8 mouse cellular contexts compared by ENCODE assay signal in the genomic region with DNA sequence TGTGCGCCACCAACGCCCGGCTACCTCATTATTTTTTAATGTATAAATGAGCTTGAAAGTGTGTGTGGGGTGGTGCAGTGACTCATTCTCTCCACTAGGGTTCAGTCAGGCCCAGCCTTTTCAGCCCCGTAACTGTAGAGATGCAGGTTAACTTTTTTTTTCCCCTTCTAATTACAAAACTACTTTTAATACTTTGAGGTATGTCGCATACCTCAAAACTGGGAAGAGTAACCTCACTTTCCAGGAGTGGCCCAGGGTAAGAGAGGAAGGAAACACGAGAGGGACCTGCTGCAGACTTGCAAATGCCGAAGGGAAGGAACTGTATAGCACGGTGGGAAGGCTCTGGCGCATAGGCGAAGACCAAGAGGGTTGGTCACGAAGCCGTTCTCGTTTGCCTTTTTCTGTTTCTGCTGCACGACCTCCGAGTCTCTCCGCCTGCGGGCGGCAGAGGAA. TPM values are rescaled to one million over a fixed set of nuclear protein-coding genes. Genes with fewer than 3 reads are reported as not detected.
DNase-seq lines count a peak whose midpoint lies in the region; ATAC-seq lines count a peak whose summit lies in the region.

No protein-coding gene starts in this region.

- WGBS in embryonic facial prominence, embryonic 11.5 days = 3% methylated on average over 18 of the region's 18 CpGs
- 2% methylated on average over 18 of the region's 18 CpGs for WGBS in heart, embryonic 13.5 days
- WGBS in kidney, embryonic 16.5 days = under 1% methylated on average over 18 of the region's 18 CpGs
- WGBS in liver, embryonic 16.5 days (ENCODE audit: insufficient replicate concordance) = 0% methylated on average over 18 of the region's 18 CpGs
- 1% methylated on average over 18 of the region's 18 CpGs for WGBS in stomach, embryonic 15.5 days

- peak overlapping the region; percentile 36 for H3K4me2 ChIP-seq in embryonic facial prominence, embryonic 11.5 days (ENCODE audit: low read depth, low read length)
- peak overlapping the region; percentile 92 for H3K4me2 ChIP-seq in heart, embryonic 13.5 days
- H3K4me2 ChIP-seq in kidney, embryonic 16.5 days (replicated peaks; ENCODE audit: low read depth, low read length) = peak overlapping the region; percentile 72
- peak overlapping the region; percentile 80 for H3K4me2 ChIP-seq in liver, embryonic 16.5 days (ENCODE audit: low read depth, low read length)
- H3K4me2 ChIP-seq in stomach, embryonic 15.5 days = peak overlapping the region; percentile 80

- H3K4me1 ChIP-seq in embryonic facial prominence, embryonic 11.5 days (ENCODE audit: control insufficient read depth, insufficient read depth, low read length) = peaks cover 2% of the 10 kb centered on the region; the same call in 1 of the 2 replicates
- H3K4me1 ChIP-seq in heart, embryonic 13.5 days = peaks cover 21% of the 10 kb centered on the region
- H3K4me1 ChIP-seq in kidney, embryonic 16.5 days (ENCODE audit: insufficient read depth, low read length) = peaks cover 21% of the 10 kb centered on the region
- peaks cover 22% of the 10 kb centered on the region for H3K4me1 ChIP-seq in liver, embryonic 16.5 days (ENCODE audit: control insufficient read depth, low read depth, low read length)
- H3K4me1 ChIP-seq in stomach, embryonic 15.5 days = peaks cover 15% of the 10 kb centered on the region

- no peaks in the 10 kb centered on the region for H3K27me3 ChIP-seq in embryonic facial prominence, embryonic 11.5 days (ENCODE audit: control insufficient read depth, insufficient read depth, low read length)
- peaks cover 15% of the 10 kb centered on the region for H3K27me3 ChIP-seq in heart, embryonic 13.5 days (replicated peaks)
- peaks cover 5% of the 10 kb centered on the region; the same call in 1 of the 2 replicates for H3K27me3 ChIP-seq in kidney, embryonic 16.5 days (ENCODE audit: insufficient read depth, low read length)
- H3K27me3 ChIP-seq in liver, embryonic 16.5 days (ENCODE audit: control insufficient read depth, insufficient read depth, low read depth, low read length) = no peaks in the 10 kb centered on the region
- no peaks in the 10 kb centered on the region for H3K27me3 ChIP-seq in stomach, embryonic 15.5 days (replicated peaks)

- no peak for ATAC-seq in embryonic facial prominence, embryonic 11.5 days (replicated peaks; ENCODE audit: insufficient number of reproducible peaks, low FRiP score, low TSS enrichment, low read depth)
- ATAC-seq in heart, embryonic 13.5 days (ENCODE audit: extremely low read depth, insufficient number of reproducible peaks, low FRiP score, low TSS enrichment) = peak; percentile 39; the same call in 1 of the 2 replicates
- peak; percentile 59 for ATAC-seq in kidney, embryonic 16.5 days (ENCODE audit: low FRiP score, low TSS enrichment)
- peak; percentile 41 for ATAC-seq in liver, embryonic 16.5 days (ENCODE audit: low read depth)
- ATAC-seq in stomach, embryonic 15.5 days (ENCODE audit: insufficient read depth, low FRiP score, low read depth) = no peak; the same call in 1 of the 2 replicates

- H3K9me3 ChIP-seq in embryonic facial prominence, embryonic 11.5 days (replicated peaks; ENCODE audit: control insufficient read depth, low read length) = no peaks in the 10 kb centered on the region
- H3K9me3 ChIP-seq in heart, embryonic 13.5 days = no peaks in the 10 kb centered on the region
- no peaks in the 10 kb centered on the region for H3K9me3 ChIP-seq in kidney, embryonic 16.5 days (ENCODE audit: low read length)
- no peaks in the 10 kb centered on the region for H3K9me3 ChIP-seq in liver, embryonic 16.5 days (replicated peaks; ENCODE audit: control insufficient read depth, low read length)
- H3K9me3 ChIP-seq in stomach, embryonic 15.5 days = no peaks in the 10 kb centered on the region

- peak overlapping the region; percentile 37; the same call in 1 of the 2 replicates for H3K9ac ChIP-seq in embryonic facial prominence, embryonic 11.5 days (replicated peaks; ENCODE audit: low read length)
- peak overlapping the region; percentile 65 for H3K9ac ChIP-seq in heart, embryonic 13.5 days
- H3K9ac ChIP-seq in kidney, embryonic 16.5 days (replicated peaks; ENCODE audit: low read length) = peak overlapping the region; percentile 70
- H3K9ac ChIP-seq in liver, embryonic 16.5 days (ENCODE audit: low read depth, low read length) = peak overlapping the region; percentile 57
- no peak overlapping the region for H3K9ac ChIP-seq in stomach, embryonic 15.5 days

- no peaks in the 10 kb centered on the region for H3K36me3 ChIP-seq in embryonic facial prominence, embryonic 11.5 days (replicated peaks; ENCODE audit: control insufficient read depth, insufficient read depth, low read depth, low read length)
- peaks cover 17% of the 10 kb centered on the region for H3K36me3 ChIP-seq in heart, embryonic 13.5 days
- H3K36me3 ChIP-seq in kidney, embryonic 16.5 days (ENCODE audit: insufficient read depth, low read length) = no peaks in the 10 kb centered on the region
- H3K36me3 ChIP-seq in liver, embryonic 16.5 days (ENCODE audit: control insufficient read depth, insufficient read depth) = no peaks in the 10 kb centered on the region
- H3K36me3 ChIP-seq in stomach, embryonic 15.5 days = 0 out of 2 replicates have a peak, but pooled peaks cover 2% of the 10 kb centered on the region

- H3K4me3 ChIP-seq in embryonic facial prominence, embryonic 11.5 days (ENCODE audit: low read depth, low read length) = peak overlapping the region; percentile 20
- peak overlapping the region; percentile 49 for H3K4me3 ChIP-seq in heart, embryonic 13.5 days
- peak overlapping the region; percentile 45 for H3K4me3 ChIP-seq in kidney, embryonic 16.5 days (ENCODE audit: low read length)
- H3K4me3 ChIP-seq in liver, embryonic 16.5 days (ENCODE audit: low read depth, low read length) = peak overlapping the region; percentile 55
- peak overlapping the region; percentile 37 for H3K4me3 ChIP-seq in stomach, embryonic 15.5 days (replicated peaks)

- peak; percentile 87 for DNase-seq in CD4-positive, CD25-positive, alpha-beta regulatory T cell, adult 2 months (ENCODE audit: low read depth, low spot score)
- DNase-seq in adrenal gland, postnatal 25 days = peak; percentile 35
- peak; percentile 76 for DNase-seq in embryonic facial prominence, embryonic 11.5 days (ENCODE audit: low spot score)
- DNase-seq in neural tube, embryonic 10.5 days (ENCODE audit: extremely low spot score, low spot score) = peak; percentile 62

- H3K27ac ChIP-seq in embryonic facial prominence, embryonic 11.5 days (replicated peaks; ENCODE audit: low read depth, low read length) = no peak overlapping the region
- peak overlapping the region; percentile 21; the same call in 1 of the 2 replicates for H3K27ac ChIP-seq in heart, embryonic 13.5 days (replicated peaks)
- peak overlapping the region; percentile 43; the same call in 1 of the 2 replicates for H3K27ac ChIP-seq in kidney, embryonic 16.5 days (ENCODE audit: low read length)
- no peak overlapping the region for H3K27ac ChIP-seq in liver, embryonic 16.5 days (ENCODE audit: low read length)
- no peak overlapping the region for H3K27ac ChIP-seq in stomach, embryonic 15.5 days

RNA-seq across cellular contexts. Expression of a gene that starts 1.3 kb away (rescaled TPM):
- total RNA-seq in adrenal gland, postnatal 25 days (2021) = 15.3 and 18.0 TPM in 2 replicates
- 30.7 and 33.7 TPM in 2 replicates for polyA plus RNA-seq in embryonic facial prominence, embryonic 11.5 days (2014; fragmentation: Nextera tagmentation; extraction: Ambion mirVana)
- polyA plus RNA-seq in heart, embryonic 13.5 days (2015; fragmentation: Nextera tagmentation; extraction: Ambion mirVana) = 40.7 and 40.8 TPM in 2 replicates
- polyA plus RNA-seq in kidney, embryonic 16.5 days (2015; fragmentation: Nextera tagmentation; extraction: Ambion mirVana) = 34.2 and 38.6 TPM in 2 replicates
- 28.0 and 30.8 TPM in 2 replicates for polyA plus RNA-seq in liver, embryonic 16.5 days (2015; fragmentation: Nextera tagmentation; extraction: Ambion mirVana)
- 31.1 and 34.6 TPM in 2 replicates for polyA plus RNA-seq in stomach, embryonic 15.5 days (2015; fragmentation: Nextera tagmentation; extraction: Ambion mirVana)

RNA-seq across cellular contexts. Expression of a gene that starts 12.7 kb away (rescaled TPM):
- not detected in 2 replicates for total RNA-seq in adrenal gland, postnatal 25 days (2021)
- 0.45 TPM in 1 of 2 replicates, not detected in the other for polyA plus RNA-seq in embryonic facial prominence, embryonic 11.5 days (2014; fragmentation: Nextera tagmentation; extraction: Ambion mirVana)
- not detected in 2 replicates for polyA plus RNA-seq in heart, embryonic 13.5 days (2015; fragmentation: Nextera tagmentation; extraction: Ambion mirVana)
- not detected in 2 replicates for polyA plus RNA-seq in kidney, embryonic 16.5 days (2015; fragmentation: Nextera tagmentation; extraction: Ambion mirVana)
- 0.05 TPM in 1 of 2 replicates, not detected in the other for polyA plus RNA-seq in liver, embryonic 16.5 days (2015; fragmentation: Nextera tagmentation; extraction: Ambion mirVana)
- polyA plus RNA-seq in stomach, embryonic 15.5 days (2015; fragmentation: Nextera tagmentation; extraction: Ambion mirVana) = 0.14 TPM in 1 of 2 replicates, not detected in the other

RNA-seq across cellular contexts. Expression of a gene that starts 18.6 kb away (rescaled TPM):
- 1.3 and 5.5 TPM in 2 replicates for total RNA-seq in adrenal gland, postnatal 25 days (2021)
- polyA plus RNA-seq in embryonic facial prominence, embryonic 11.5 days (2014; fragmentation: Nextera tagmentation; extraction: Ambion mirVana) = 0.76 and 1.2 TPM in 2 replicates
- polyA plus RNA-seq in heart, embryonic 13.5 days (2015; fragmentation: Nextera tagmentation; extraction: Ambion mirVana) = 0.53 and 0.96 TPM in 2 replicates
- polyA plus RNA-seq in kidney, embryonic 16.5 days (2015; fragmentation: Nextera tagmentation; extraction: Ambion mirVana) = 1.1 and 1.3 TPM in 2 replicates
- polyA plus RNA-seq in liver, embryonic 16.5 days (2015; fragmentation: Nextera tagmentation; extraction: Ambion mirVana) = 14.8 and 21.4 TPM in 2 replicates
- 4.3 and 5.2 TPM in 2 replicates for polyA plus RNA-seq in stomach, embryonic 15.5 days (2015; fragmentation: Nextera tagmentation; extraction: Ambion mirVana)

RNA-seq across cellular contexts. Expression of a gene that starts 19.0 kb away (rescaled TPM):
- 14.1 and 20.7 TPM in 2 replicates for total RNA-seq in adrenal gland, postnatal 25 days (2021)
- 64.2 and 66.6 TPM in 2 replicates for polyA plus RNA-seq in embryonic facial prominence, embryonic 11.5 days (2014; fragmentation: Nextera tagmentation; extraction: Ambion mirVana)
- 32.2 and 34.0 TPM in 2 replicates for polyA plus RNA-seq in heart, embryonic 13.5 days (2015; fragmentation: Nextera tagmentation; extraction: Ambion mirVana)
- 64.5 and 68.2 TPM in 2 replicates for polyA plus RNA-seq in kidney, embryonic 16.5 days (2015; fragmentation: Nextera tagmentation; extraction: Ambion mirVana)
- 23.5 and 23.6 TPM in 2 replicates for polyA plus RNA-seq in liver, embryonic 16.5 days (2015; fragmentation: Nextera tagmentation; extraction: Ambion mirVana)
- polyA plus RNA-seq in stomach, embryonic 15.5 days (2015; fragmentation: Nextera tagmentation; extraction: Ambion mirVana) = 43.7 and 46.4 TPM in 2 replicates

RNA-seq across cellular contexts. Expression of a gene that starts 32.8 kb away (rescaled TPM):
- 84.6 and 85.7 TPM in 2 replicates for total RNA-seq in adrenal gland, postnatal 25 days (2021)
- polyA plus RNA-seq in embryonic facial prominence, embryonic 11.5 days (2014; fragmentation: Nextera tagmentation; extraction: Ambion mirVana) = 24.5 and 24.6 TPM in 2 replicates
- polyA plus RNA-seq in heart, embryonic 13.5 days (2015; fragmentation: Nextera tagmentation; extraction: Ambion mirVana) = 35.4 and 37.3 TPM in 2 replicates
- polyA plus RNA-seq in kidney, embryonic 16.5 days (2015; fragmentation: Nextera tagmentation; extraction: Ambion mirVana) = 39.8 and 43.6 TPM in 2 replicates
- 5.5 and 7.3 TPM in 2 replicates for polyA plus RNA-seq in liver, embryonic 16.5 days (2015; fragmentation: Nextera tagmentation; extraction: Ambion mirVana)
- 27.3 and 29.8 TPM in 2 replicates for polyA plus RNA-seq in stomach, embryonic 15.5 days (2015; fragmentation: Nextera tagmentation; extraction: Ambion mirVana)

Comparison
In these comparisons a context has a peak if more than half of its experiments do, and no peak if none do; other contexts are left out.
1. DNase-seq: peak in every context shown above with its lines; median percentile 87 in CD4-positive, CD25-positive, alpha-beta regulatory T cell, adult 2 months; 76 in embryonic facial prominence, embryonic 11.5 days; 62 in neural tube, embryonic 10.5 days; 35 in adrenal gland, postnatal 25 days.
2. ATAC-seq: peak in heart, embryonic 13.5 days (single experiment), kidney, embryonic 16.5 days (single experiment) and liver, embryonic 16.5 days (single experiment); none in embryonic facial prominence, embryonic 11.5 days (single experiment) and stomach, embryonic 15.5 days (single experiment).
3. H3K27ac ChIP-seq: peak in heart, embryonic 13.5 days (single experiment) and kidney, embryonic 16.5 days (single experiment); none in embryonic facial prominence, embryonic 11.5 days (single experiment), liver, embryonic 16.5 days (single experiment) and stomach, embryonic 15.5 days (single experiment).
4. H3K4me2 ChIP-seq: peak in every context shown above with its lines; median percentile 92 in heart, embryonic 13.5 days; 80 in liver, embryonic 16.5 days; 80 in stomach, embryonic 15.5 days; 72 in kidney, embryonic 16.5 days; 36 in embryonic facial prominence, embryonic 11.5 days.
5. Peak in every context shown above with its lines, with median percentiles within 50 percentile points of each other: H3K4me3 ChIP-seq.